22 mouse cellular contexts compared by ENCODE assay signal in genomic region chr11:23495231-23495630, GRCm38 (mm10). TPM values are rescaled to one million over a fixed set of nuclear protein-coding genes. Genes with fewer than 3 reads are reported as not detected.
DNase-seq lines count a peak whose midpoint lies in the region; ATAC-seq and TF ChIP-seq lines count a peak whose summit lies in the region.
"Had no signal": no experiment of that assay in that cellular context is flagged by ENCODE, and none has a peak within 500 bp of the region (broad histone marks: within the 10 kb centered on the region; RNA-seq: fewer than 3 reads in every experiment).

No protein-coding gene starts in this region.

- peaks cover 40% of the 10 kb centered on the region for H3K36me3 ChIP-seq in hindbrain, embryonic 15.5 days
- peaks cover 38% of the 10 kb centered on the region for H3K36me3 ChIP-seq in hindbrain, postnatal 0 days (ENCODE audit: insufficient read depth, low read length)
- peaks cover 58% of the 10 kb centered on the region for H3K36me3 ChIP-seq in embryonic facial prominence, embryonic 12.5 days
- peaks cover 51% of the 10 kb centered on the region for H3K36me3 ChIP-seq in forebrain, embryonic 15.5 days
- H3K36me3 ChIP-seq in midbrain, postnatal 0 days (ENCODE audit: insufficient read depth, low read length) = peaks cover 37% of the 10 kb centered on the region
- peaks cover 8% of the 10 kb centered on the region for H3K36me3 ChIP-seq in intestine, embryonic 16.5 days (ENCODE audit: control insufficient read depth, insufficient read depth, low read length)
- H3K36me3 ChIP-seq in heart, embryonic 10.5 days = peaks cover 58% of the 10 kb centered on the region

- H3K4me3 ChIP-seq in hindbrain, embryonic 15.5 days = no peak overlapping the region
- H3K4me3 ChIP-seq in hindbrain, postnatal 0 days (ENCODE audit: low read length) = no peak overlapping the region
- H3K4me3 ChIP-seq in embryonic facial prominence, embryonic 12.5 days = 0 out of 2 replicates have a peak overlapping the region, but pooled peaks have one; percentile 5
- peak overlapping the region; percentile 72; the same call in 1 of the 2 replicates for H3K4me3 ChIP-seq in forebrain, embryonic 15.5 days
- H3K4me3 ChIP-seq in midbrain, postnatal 0 days (ENCODE audit: low read depth, low read length) = 0 out of 2 replicates have a peak overlapping the region, but pooled peaks have one; percentile 1
- no peak overlapping the region for H3K4me3 ChIP-seq in intestine, embryonic 16.5 days (ENCODE audit: low read length)
- no peak overlapping the region for H3K4me3 ChIP-seq in heart, embryonic 10.5 days
- H3K4me3 ChIP-seq: embryonic facial prominence, embryonic 15.5 days; intestine, embryonic 15.5 days; kidney, embryonic 15.5 days had no signal

- no peak for TF ChIP-seq CTCF in hindbrain, postnatal 0 days (IDR thresholded peaks at IDR 0.05; ENCODE audit: low read depth)
- no peak for TF ChIP-seq CTCF in midbrain, postnatal 0 days (IDR thresholded peaks at IDR 0.05)

- H3K27ac ChIP-seq in hindbrain, embryonic 15.5 days (replicated peaks) = no peak overlapping the region
- no peak overlapping the region for H3K27ac ChIP-seq in hindbrain, postnatal 0 days
- H3K27ac ChIP-seq in embryonic facial prominence, embryonic 12.5 days = no peak overlapping the region
- H3K27ac ChIP-seq in forebrain, embryonic 15.5 days (replicated peaks) = no peak overlapping the region
- no peak overlapping the region for H3K27ac ChIP-seq in midbrain, postnatal 0 days (ENCODE audit: low read depth, low read length)
- H3K27ac ChIP-seq in intestine, embryonic 16.5 days (ENCODE audit: low read length) = no peak overlapping the region
- H3K27ac ChIP-seq in heart, embryonic 10.5 days = no peak overlapping the region
- H3K27ac ChIP-seq: embryonic facial prominence, embryonic 15.5 days; intestine, embryonic 15.5 days; kidney, embryonic 15.5 days had no signal

- H3K4me2 ChIP-seq in hindbrain, embryonic 15.5 days = peak overlapping the region; percentile 88
- H3K4me2 ChIP-seq in hindbrain, postnatal 0 days (ENCODE audit: low read depth, low read length) = no peak overlapping the region; the same call in 1 of the 2 replicates
- H3K4me2 ChIP-seq in embryonic facial prominence, embryonic 12.5 days (replicated peaks) = no peak overlapping the region
- H3K4me2 ChIP-seq in forebrain, embryonic 15.5 days (replicated peaks) = peak overlapping the region; percentile 90
- no peak overlapping the region for H3K4me2 ChIP-seq in midbrain, postnatal 0 days (ENCODE audit: low read depth, low read length, poor library complexity, severe bottlenecking)
- no peak overlapping the region for H3K4me2 ChIP-seq in intestine, embryonic 16.5 days (ENCODE audit: low read depth, low read length)
- H3K4me2 ChIP-seq: embryonic facial prominence, embryonic 15.5 days; heart, embryonic 11.5 days; kidney, embryonic 15.5 days had no signal

- H3K9me3 ChIP-seq in hindbrain, embryonic 15.5 days = no peaks in the 10 kb centered on the region
- H3K9me3 ChIP-seq in hindbrain, postnatal 0 days (ENCODE audit: low read length) = no peaks in the 10 kb centered on the region
- no peaks in the 10 kb centered on the region for H3K9me3 ChIP-seq in embryonic facial prominence, embryonic 12.5 days
- no peaks in the 10 kb centered on the region for H3K9me3 ChIP-seq in forebrain, embryonic 15.5 days
- no peaks in the 10 kb centered on the region for H3K9me3 ChIP-seq in midbrain, postnatal 0 days (ENCODE audit: low read length)
- no peaks in the 10 kb centered on the region for H3K9me3 ChIP-seq in intestine, embryonic 16.5 days (ENCODE audit: control insufficient read depth, low read length)
- H3K9me3 ChIP-seq in heart, embryonic 10.5 days = no peaks in the 10 kb centered on the region
- H3K9me3 ChIP-seq: embryonic facial prominence, embryonic 15.5 days; intestine, embryonic 15.5 days; kidney, embryonic 15.5 days had no signal

- DNase-seq in hindbrain, postnatal 0 days (ENCODE audit: low spot score) = no peak
- no peak for DNase-seq in midbrain, postnatal 0 days (ENCODE audit: low spot score)
- no peak for DNase-seq in heart, embryonic 10.5 days (ENCODE audit: low spot score)
- DNase-seq: adrenal gland, postnatal 36 days; cerebellum, adult 8-10 months; gastrocnemius, postnatal 10 days; heart, postnatal 14 days; thymus, adult 2 months had no signal

- no peak for ATAC-seq in hindbrain, embryonic 15.5 days (ENCODE audit: low FRiP score, low read depth)
- ATAC-seq in hindbrain, postnatal 0 days = no peak
- ATAC-seq in embryonic facial prominence, embryonic 12.5 days (ENCODE audit: insufficient number of reproducible peaks, insufficient read depth, low FRiP score, low TSS enrichment) = no peak
- ATAC-seq in forebrain, embryonic 15.5 days (replicated peaks) = no peak
- no peak for ATAC-seq in midbrain, postnatal 0 days (ENCODE audit: low FRiP score)
- ATAC-seq in intestine, embryonic 16.5 days = no peak
- ATAC-seq: intestine, embryonic 15.5 days had no signal

- no peak overlapping the region for H3K9ac ChIP-seq in hindbrain, embryonic 15.5 days
- no peak overlapping the region for H3K9ac ChIP-seq in hindbrain, postnatal 0 days (replicated peaks; ENCODE audit: low read length)
- no peak overlapping the region for H3K9ac ChIP-seq in embryonic facial prominence, embryonic 12.5 days
- no peak overlapping the region for H3K9ac ChIP-seq in forebrain, embryonic 15.5 days (replicated peaks)
- H3K9ac ChIP-seq in midbrain, postnatal 0 days (replicated peaks; ENCODE audit: low read length, poor library complexity, severe bottlenecking) = no peak overlapping the region
- H3K9ac ChIP-seq in intestine, embryonic 16.5 days (ENCODE audit: low read depth, low read length) = no peak overlapping the region
- H3K9ac ChIP-seq: embryonic facial prominence, embryonic 15.5 days; intestine, embryonic 15.5 days; kidney, embryonic 15.5 days had no signal

- no peaks in the 10 kb centered on the region for H3K27me3 ChIP-seq in hindbrain, embryonic 15.5 days
- no peaks in the 10 kb centered on the region for H3K27me3 ChIP-seq in hindbrain, postnatal 0 days (ENCODE audit: insufficient read depth, low read length)
- no peaks in the 10 kb centered on the region for H3K27me3 ChIP-seq in embryonic facial prominence, embryonic 12.5 days
- H3K27me3 ChIP-seq in forebrain, embryonic 15.5 days = no peaks in the 10 kb centered on the region
- no peaks in the 10 kb centered on the region for H3K27me3 ChIP-seq in midbrain, postnatal 0 days (ENCODE audit: insufficient read depth, low read length)
- H3K27me3 ChIP-seq in intestine, embryonic 16.5 days (replicated peaks; ENCODE audit: control insufficient read depth, insufficient read depth, low read length) = no peaks in the 10 kb centered on the region
- H3K27me3 ChIP-seq in heart, embryonic 10.5 days (ENCODE audit: insufficient read depth, poor library complexity, severe bottlenecking) = no peaks in the 10 kb centered on the region
- H3K27me3 ChIP-seq: embryonic facial prominence, embryonic 15.5 days; intestine, embryonic 15.5 days; kidney, embryonic 15.5 days had no signal

- H3K4me1 ChIP-seq in hindbrain, embryonic 15.5 days (replicated peaks) = peaks cover 23% of the 10 kb centered on the region
- H3K4me1 ChIP-seq in hindbrain, postnatal 0 days (ENCODE audit: insufficient read depth, low read length) = peaks cover 13% of the 10 kb centered on the region
- H3K4me1 ChIP-seq in embryonic facial prominence, embryonic 12.5 days = peaks cover 18% of the 10 kb centered on the region
- peaks cover 26% of the 10 kb centered on the region for H3K4me1 ChIP-seq in forebrain, embryonic 15.5 days
- peaks cover 15% of the 10 kb centered on the region for H3K4me1 ChIP-seq in midbrain, postnatal 0 days (ENCODE audit: insufficient read depth, low read length)
- peaks cover 15% of the 10 kb centered on the region for H3K4me1 ChIP-seq in intestine, embryonic 16.5 days (ENCODE audit: control insufficient read depth, insufficient read depth, low read length)
- H3K4me1 ChIP-seq in heart, embryonic 10.5 days = peaks cover 17% of the 10 kb centered on the region

- WGBS in hindbrain, embryonic 15.5 days = 90% methylated on average over 6 of the region's 6 CpGs
- WGBS in hindbrain, postnatal 0 days = 94% methylated on average over 6 of the region's 6 CpGs
- 91% methylated on average over 6 of the region's 6 CpGs for WGBS in embryonic facial prominence, embryonic 12.5 days
- 92% methylated on average over 6 of the region's 6 CpGs for WGBS in forebrain, embryonic 15.5 days
- WGBS in midbrain, postnatal 0 days = 92% methylated on average over 6 of the region's 6 CpGs
- 87% methylated on average over 6 of the region's 6 CpGs for WGBS in intestine, embryonic 16.5 days
- 94% methylated on average over 6 of the region's 6 CpGs for WGBS in heart, embryonic 10.5 days

RNA-seq across cellular contexts. Expression of gene Ahsa2, which starts 2.6 kb away (rescaled TPM):
- 106 and 107 TPM in 2 replicates for polyA plus RNA-seq in hindbrain, embryonic 15.5 days (2015; fragmentation: Nextera tagmentation; extraction: Ambion mirVana)
- 20.3 and 25.0 TPM in 2 replicates for total RNA-seq in hindbrain, postnatal 0 days (2014; rRNA removed)
- polyA plus RNA-seq in hindbrain, postnatal 0 days (2015; fragmentation: Nextera tagmentation; extraction: Ambion mirVana) = 46.5 and 49.9 TPM in 2 replicates
- 122 and 132 TPM in 2 replicates for polyA plus RNA-seq in embryonic facial prominence, embryonic 12.5 days (2016; fragmentation: Nextera tagmentation; extraction: Ambion mirVana)
- polyA plus RNA-seq in forebrain, embryonic 15.5 days (2015; fragmentation: Nextera tagmentation; extraction: Ambion mirVana) = 144 and 155 TPM in 2 replicates
- 21.5 and 32.7 TPM in 2 replicates for total RNA-seq in midbrain, postnatal 0 days (2014; rRNA removed)
- polyA plus RNA-seq in midbrain, postnatal 0 days (2015; fragmentation: Nextera tagmentation; extraction: Ambion mirVana) = 43.9 and 45.3 TPM in 2 replicates
- polyA plus RNA-seq in intestine, embryonic 16.5 days (2015; fragmentation: Nextera tagmentation; extraction: Ambion mirVana) = 53.1 and 54.4 TPM in 2 replicates
- polyA plus RNA-seq in heart, embryonic 10.5 days (2016; fragmentation: Nextera tagmentation; extraction: Ambion mirVana) = 75.9 and 94.8 TPM in 2 replicates

RNA-seq across cellular contexts. Expression of gene 1700093K21Rik, which starts 25.7 kb away (rescaled TPM):
- polyA plus RNA-seq in hindbrain, embryonic 15.5 days (2015; fragmentation: Nextera tagmentation; extraction: Ambion mirVana) = 0.17 TPM in 1 of 2 replicates, not detected in the other
- 0.21 TPM in 1 of 2 replicates, not detected in the other for total RNA-seq in hindbrain, postnatal 0 days (2014; rRNA removed)
- 0.18 and 0.26 TPM in 2 replicates for polyA plus RNA-seq in hindbrain, postnatal 0 days (2015; fragmentation: Nextera tagmentation; extraction: Ambion mirVana)
- polyA plus RNA-seq in embryonic facial prominence, embryonic 12.5 days (2016; fragmentation: Nextera tagmentation; extraction: Ambion mirVana) = 0.19 TPM in 1 of 2 replicates, not detected in the other
- 0.13 TPM in 1 of 2 replicates, not detected in the other for polyA plus RNA-seq in forebrain, embryonic 15.5 days (2015; fragmentation: Nextera tagmentation; extraction: Ambion mirVana)
- 0.52 TPM in 1 of 2 replicates, not detected in the other for total RNA-seq in midbrain, postnatal 0 days (2014; rRNA removed)
- 0.20 TPM in 1 of 2 replicates, not detected in the other for polyA plus RNA-seq in midbrain, postnatal 0 days (2015; fragmentation: Nextera tagmentation; extraction: Ambion mirVana)
- not detected in 2 replicates for polyA plus RNA-seq in intestine, embryonic 16.5 days (2015; fragmentation: Nextera tagmentation; extraction: Ambion mirVana)
- not detected in 2 replicates for polyA plus RNA-seq in heart, embryonic 10.5 days (2016; fragmentation: Nextera tagmentation; extraction: Ambion mirVana)
- total RNA-seq: adrenal gland, postnatal 36 days; common myeloid progenitor, adult 5-6 weeks; heart, postnatal 14 days; layer of hippocampus, postnatal 25 days; liver, adult 2 months had no signal
- polyA plus RNA-seq: heart, embryonic 11.5 days; intestine, embryonic 15.5 days; kidney, embryonic 15.5 days; large intestine, adult 2 months; liver, adult 2 months; lung, embryonic 16.5 days; stomach, embryonic 14.5 days; thymus, adult 2 months had no signal

Comparison
In these comparisons a context has a peak if more than half of its experiments do, and no peak if none do; other contexts are left out.
1. H3K4me2 ChIP-seq: peak in hindbrain, embryonic 15.5 days (single experiment) and forebrain, embryonic 15.5 days (single experiment); none in hindbrain, postnatal 0 days (single experiment), embryonic facial prominence, embryonic 12.5 days (single experiment), midbrain, postnatal 0 days (single experiment) and intestine, embryonic 16.5 days (single experiment).
2. H3K4me3 ChIP-seq: peak in embryonic facial prominence, embryonic 12.5 days (single experiment), forebrain, embryonic 15.5 days (single experiment) and midbrain, postnatal 0 days (single experiment); none in hindbrain, embryonic 15.5 days (single experiment), hindbrain, postnatal 0 days (single experiment), intestine, embryonic 16.5 days (single experiment) and heart, embryonic 10.5 days (single experiment).